Mouse (Mus musculus) spleen, adult 2 months (tissue): ENCODE results near the gene Ino80e. TPM values are rescaled to one million over a fixed set of nuclear protein-coding genes. Genes with fewer than 3 reads are reported as not detected.

Experiments used
- DNase-seq, 2 experiments: peaks; one replicate each; pipeline versions ENCODE4 v3.0.0 to v3.0.0-alpha.2; 2012 to 2021; ENCODE audit warnings: low spot score in 2 of 2, low read depth in 1 of 2
- H3K27ac ChIP-seq: fragments of 200-500 bp; 2 replicates; pipeline ENCODE4 v1.5.1; 2012; ENCODE audit warnings: low read length, inconsistent platforms; ENCODE audit not compliant: insufficient read depth
- H3K27me3 ChIP-seq: fragments of 200-500 bp; 2 replicates; pipeline ENCODE4 v1.6.1; 2012; ENCODE audit warnings: mild to moderate bottlenecking, moderate library complexity, low read length, inconsistent platforms; ENCODE audit not compliant: control insufficient read depth, insufficient read depth
- H3K36me3 ChIP-seq: fragments of 200-500 bp; 2 replicates; pipeline ENCODE4 v1.6.1; 2012; ENCODE audit warnings: mild to moderate bottlenecking, low read length, inconsistent platforms; ENCODE audit not compliant: control insufficient read depth, insufficient read depth
- H3K4me1 ChIP-seq: fragments of 200-500 bp; 2 replicates; pipeline ENCODE4 v1.6.1; 2011; ENCODE audit warnings: inconsistent platforms; ENCODE audit not compliant: control insufficient read depth, insufficient read depth, insufficient read length
- H3K4me3 ChIP-seq: fragments of 200-500 bp; 2 replicates; pipeline ENCODE4 v1.5.1; 2011; ENCODE audit warnings: mild to moderate bottlenecking, inconsistent platforms; ENCODE audit not compliant: insufficient read depth, insufficient read length; ENCODE audit errors: extremely low read depth
- CTCF ChIP-seq: fragments of 200-500 bp; IDR thresholded peaks from 2 replicates; pipeline ENCODE4 v1.5.1; 2011; ENCODE audit warnings: mild to moderate bottlenecking, inconsistent platforms; ENCODE audit not compliant: insufficient read depth, insufficient read length, insufficient replicate concordance; ENCODE audit errors: extremely low read depth
- POLR2A ChIP-seq: fragments of 200-500 bp; IDR thresholded peaks from 2 replicates; pipeline ENCODE4 v1.6.1; 2011; ENCODE audit warnings: low read depth, low read length, inconsistent platforms
- WGBS: fragments of 180-500 bp; shearing (Covaris S2); methylation state at CpG from one replicate; pipeline ENCODE4 v1.1.7; 2018; 5-methylcytosine and 5-hydroxymethylcytosine counted together
- polyA plus RNA-seq: library from polyadenylated mRNA; depleted of rRNA; stranded (reverse); fragments of >200 nt; gene quantifications from 2 replicates; pipeline ENCODE4 v1.2.3, GENCODE M21; 2012

Ino80e gene
- polyA plus RNA-seq, 1 experiment, result 40.1 TPM

GRCm38 (mm10) chr7:126870520-126870891, 8.3 kb upstream of the Ino80e start:
- no peak for DNase-seq
- WGBS, result 87% methylated on average over 2 of the region's 2 CpGs
- H3K27ac ChIP-seq, result no peak overlapping the region
- H3K36me3 ChIP-seq, result peaks cover 70% of the 10 kb centered on the region
- H3K27me3 ChIP-seq, result no peaks in the 10 kb centered on the region
- TF ChIP-seq CTCF (no peak), POLR2A (no peak)
- H3K4me3 ChIP-seq, result no peak overlapping the region
- no peaks in the 10 kb centered on the region for H3K4me1 ChIP-seq

DNA sequence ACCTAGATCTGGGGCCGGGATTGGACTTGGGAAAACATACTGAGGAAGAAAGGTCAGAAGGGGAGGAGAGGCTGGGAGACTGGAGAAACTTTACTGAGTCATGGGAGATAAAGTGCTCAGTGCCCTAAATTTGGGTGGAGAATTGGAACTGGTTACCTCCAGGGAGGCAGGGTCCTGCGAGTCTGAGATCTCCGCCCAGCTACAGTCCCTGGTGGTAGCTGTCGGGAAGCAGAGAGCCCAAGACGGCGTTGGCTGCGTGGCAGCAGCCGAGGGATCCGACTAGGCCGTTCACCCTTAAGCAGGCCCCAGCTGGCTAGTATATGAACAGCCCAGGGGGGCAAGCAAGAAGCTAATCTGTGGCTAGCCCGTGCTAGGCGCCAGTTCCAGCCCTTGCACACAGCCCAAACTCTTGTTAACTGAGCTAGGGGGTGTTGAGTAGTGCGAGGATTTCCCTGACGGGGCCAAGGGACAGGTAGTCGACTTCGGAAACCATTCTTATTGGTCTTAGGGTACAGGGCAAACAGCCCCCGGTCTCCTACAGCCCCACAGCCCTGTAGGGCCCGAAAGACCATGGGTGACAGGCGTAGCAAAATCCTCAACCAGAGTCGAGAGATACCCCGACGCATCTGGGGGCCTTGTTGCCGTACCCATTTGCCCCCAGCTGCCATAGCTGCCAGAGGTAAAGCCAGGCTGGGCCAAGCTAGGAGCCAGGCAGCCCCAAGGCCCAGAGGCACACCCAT, 7.8 kb upstream of the Ino80e start:
- TF ChIP-seq POLR2A (no peak), CTCF (no peak)
- Histone ChIP-seq H3K4me1 (no peaks in the 10 kb centered on the region), H3K27me3 (no peaks in the 10 kb centered on the region), H3K27ac (no peak overlapping the region), H3K4me3 (no peak overlapping the region), H3K36me3 (peaks cover 65% of the 10 kb centered on the region)
- no peak for DNase-seq
- WGBS, result 95% methylated on average over 23 of the region's 23 CpGs

DNA sequence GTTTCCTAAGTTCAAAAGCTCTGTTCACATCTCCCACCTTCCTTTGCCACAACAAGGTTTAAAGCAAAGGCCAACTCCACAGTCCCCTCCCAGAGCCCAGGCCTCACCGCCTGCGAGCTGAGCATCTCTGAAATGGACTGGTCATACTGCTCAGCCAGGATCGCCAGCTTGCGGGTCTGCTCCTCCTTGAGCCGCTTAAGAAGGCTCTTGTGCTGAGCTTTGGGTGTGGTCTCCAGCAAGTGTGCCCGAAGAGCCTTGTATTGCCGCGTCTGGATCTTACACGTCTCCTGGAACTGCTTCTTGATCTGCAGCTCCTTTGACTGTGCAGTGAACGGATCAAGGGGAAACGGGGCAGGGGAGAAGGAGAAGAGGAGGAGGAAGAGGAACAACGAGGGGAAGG, 5.8 kb upstream of the Ino80e start:
- no peaks in the 10 kb centered on the region for H3K27me3 ChIP-seq
- no peak for TF ChIP-seq POLR2A
- no peak for DNase-seq
- no peaks in the 10 kb centered on the region for H3K4me1 ChIP-seq
- no peak overlapping the region for H3K4me3 ChIP-seq
- 84% methylated on average over 12 of the region's 12 CpGs for WGBS
- no peak overlapping the region for H3K27ac ChIP-seq
- H3K36me3 ChIP-seq, result peaks cover 52% of the 10 kb centered on the region

- TF ChIP-seq CTCF (no peak), POLR2A (no peak)
- Histone ChIP-seq H3K36me3 (peaks cover 48% of the 10 kb centered on the region), H3K4me1 (no peaks in the 10 kb centered on the region), H3K27ac (no peak overlapping the region), H3K4me3 (no peak overlapping the region), H3K27me3 (no peaks in the 10 kb centered on the region)
- DNase-seq, result no peak
- 96% methylated on average over 2 of the region's 2 CpGs for WGBS
These were observed 5.4 kb upstream of the Ino80e start for GRCm38 (mm10) chr7:126867534-126867933.

- H3K36me3 ChIP-seq, result peaks cover 26% of the 10 kb centered on the region
- 76% methylated on average over 6 of the region's 6 CpGs for whole genome bisulfite sequencing
These were observed 1.6 kb upstream of the Ino80e start for GRCm38 (mm10) chr7:126863791-126864190.

GRCm38 (mm10) chr7:126861429-126862130, 597 bp downstream of the Ino80e start, which contains the start of gene Hirip3:
Gene Hirip3, plus strand, starts transcription at chr7:126861972.
- DNase-seq, result peak; percentile 79 to 95
- Histone ChIP-seq H3K27me3 (no peaks in the 10 kb centered on the region), H3K4me1 (no peaks in the 10 kb centered on the region; the same call in 1 of the 2 replicates), H3K27ac (peak within 1 kb of the TSS; percentile 71), H3K4me3 (peak within 1 kb of the TSS; percentile 76), H3K36me3 (peaks cover 14% of the 10 kb centered on the region)
- peak; percentile 60 for TF ChIP-seq POLR2A
- TF ChIP-seq CTCF, result no peak
- under 1% methylated on average over 42 of the region's 42 CpGs for WGBS

More at GRCm38 (mm10) chr7:126863791-126864190, 1.6 kb upstream of the Ino80e start:
- no peak overlapping the region for H3K27ac ChIP-seq
- DNase-seq, result no peak
- H3K4me1 ChIP-seq, result no peaks in the 10 kb centered on the region; the same call in 1 of the 2 replicates
- H3K4me3 ChIP-seq, result no peak overlapping the region
- no peaks in the 10 kb centered on the region for H3K27me3 ChIP-seq
- no peak for TF ChIP-seq CTCF
- no peak for TF ChIP-seq POLR2A

- Histone ChIP-seq H3K4me1 (no peaks in the 10 kb centered on the region; the same call in 1 of the 2 replicates), H3K27me3 (no peaks in the 10 kb centered on the region), H3K4me3 (peak overlapping the region; percentile 76), H3K27ac (no peak overlapping the region; the same call in 1 of the 2 replicates), H3K36me3 (peaks cover 11% of the 10 kb centered on the region)
- no peak for TF ChIP-seq POLR2A
- no peak for TF ChIP-seq CTCF
- WGBS, result 40% methylated on average over 5 of the region's 5 CpGs
- DNase-seq, result no peak
These were observed 1.2 kb downstream of the Ino80e start for GRCm38 (mm10) chr7:126860987-126861386.
